In genomic region chr19:50638176-50638575, GRCm38 (mm10) we compare ENCODE assay signal across 16 mouse cellular contexts. TPM values are rescaled to one million over a fixed set of nuclear protein-coding genes. Genes with fewer than 3 reads are reported as not detected.
"Had no signal": no experiment of that assay in that cellular context is flagged by ENCODE, and none has a peak within 500 bp of the region (broad histone marks: within the 10 kb centered on the region; RNA-seq: fewer than 3 reads in every experiment).

No protein-coding gene starts in this region.

- H3K4me3 ChIP-seq: left cerebral cortex, adult 2 months; limb, embryonic 10.5 days; liver, embryonic 15.5 days; megakaryocyte, embryonic 14.5 days; midbrain, embryonic 15.5 days; neural tube, embryonic 12.5 days had no signal

- H3K9ac ChIP-seq: liver, embryonic 15.5 days; midbrain, embryonic 15.5 days; neural tube, embryonic 12.5 days had no signal

- H3K27me3 ChIP-seq: liver, embryonic 15.5 days; megakaryocyte, embryonic 14.5 days; midbrain, embryonic 15.5 days; neural tube, embryonic 12.5 days had no signal

- DNase-seq: kidney, postnatal 25 days; lung, adult 2 months; right cerebral cortex, postnatal 14 days; thymus, postnatal 4 days had no signal

- ATAC-seq: lung, postnatal 0 days; midbrain, embryonic 15.5 days had no signal

- H3K27ac ChIP-seq: left cerebral cortex, adult 2 months; limb, embryonic 10.5 days; liver, embryonic 15.5 days; macrophage; midbrain, embryonic 15.5 days; neural tube, embryonic 12.5 days had no signal

- H3K4me2 ChIP-seq: liver, embryonic 11.5 days; liver, embryonic 15.5 days; midbrain, embryonic 11.5 days; midbrain, embryonic 15.5 days; neural tube, embryonic 12.5 days had no signal

- H3K9me3 ChIP-seq: limb, embryonic 10.5 days; liver, embryonic 15.5 days; megakaryocyte, embryonic 14.5 days; midbrain, embryonic 15.5 days; neural tube, embryonic 12.5 days had no signal

- H3K36me3 ChIP-seq: limb, embryonic 10.5 days; liver, embryonic 15.5 days; midbrain, embryonic 15.5 days; neural tube, embryonic 12.5 days had no signal

- H3K4me1 ChIP-seq: limb, embryonic 10.5 days; liver, embryonic 15.5 days; megakaryocyte, embryonic 14.5 days had no signal

RNA-seq across cellular contexts. Expression of gene Sorcs1, which starts 40.3 kb away (rescaled TPM):
- total RNA-seq: monocyte, adult 5-6 weeks; neutrophil, adult 5-6 weeks had no signal
- polyA plus RNA-seq: macrophage had no signal
